Mouse (Mus musculus): ENCODE measurements around the gene Sds. TPM values are rescaled to one million over a fixed set of nuclear protein-coding genes. Genes with fewer than 3 reads are reported as not detected.

The Sds gene
- polyA plus RNA-seq, 1 experiment, result 5.2 TPM

DNA sequence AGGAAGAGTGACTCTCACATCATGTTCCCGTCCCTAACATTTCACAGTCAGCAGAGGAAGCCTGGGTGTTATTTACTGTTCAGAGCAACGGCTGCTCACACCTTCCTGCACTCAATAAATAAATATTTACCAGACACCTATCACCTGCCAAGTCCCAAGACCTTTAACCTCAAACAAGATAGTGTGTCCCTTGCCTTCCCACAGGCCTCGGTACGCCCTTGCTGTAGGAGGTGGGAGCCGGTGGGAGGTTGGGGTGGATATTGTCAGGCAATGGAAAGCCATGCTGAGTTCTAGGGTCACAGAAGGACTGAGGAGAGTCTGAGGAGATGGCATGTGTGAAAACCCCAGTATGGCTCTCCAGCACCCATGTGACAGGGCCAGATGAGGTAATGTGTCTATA lies 8.0 kb upstream of the Sds start:
- Histone ChIP-seq H3K4me3 (replicated peaks; ENCODE audit: control insufficient read depth, low read depth, low read length) (no peak overlapping the region), H3K4me1 (ENCODE audit: control insufficient read depth, insufficient read depth, low read length) (no peaks in the 10 kb centered on the region; the same call in 1 of the 2 replicates), H3K27ac (ENCODE audit: control insufficient read depth, insufficient read depth, low read depth, low read length, poor library complexity) (no peak overlapping the region)
- 80% methylated on average over 5 of the region's 5 CpGs for WGBS
- no peak for TF ChIP-seq POLR2A (IDR thresholded peaks at IDR 0.05; ENCODE audit: borderline replicate concordance, control insufficient read depth, low read depth, low read length)
- TF ChIP-seq CTCF (IDR thresholded peaks at IDR 0.05; ENCODE audit: control insufficient read depth, insufficient read depth, low read length), result no peak

DNA sequence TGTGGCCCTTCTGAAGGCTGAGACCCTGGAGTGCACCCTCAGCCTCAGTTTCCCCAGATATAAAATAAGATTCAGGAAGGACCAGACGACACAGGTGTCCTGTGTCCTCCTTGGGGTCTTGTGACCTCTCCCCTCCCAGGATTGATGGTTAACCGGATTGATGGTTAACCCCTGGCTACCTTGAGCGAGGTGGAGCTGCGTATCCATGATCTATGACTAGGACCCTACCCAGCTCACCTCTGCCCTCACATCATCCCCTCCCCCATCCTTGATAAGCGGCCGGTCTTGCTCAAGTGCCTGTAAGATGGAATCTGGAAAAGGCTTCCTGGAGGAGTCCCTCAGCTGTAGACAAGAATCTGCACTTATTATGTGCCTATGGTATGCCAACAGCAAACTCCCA lies 7.5 kb upstream of the Sds start:
- 89% methylated on average over 6 of the region's 6 CpGs for WGBS
- no peak overlapping the region for H3K27ac ChIP-seq (ENCODE audit: control insufficient read depth, insufficient read depth, low read depth, low read length, poor library complexity)

DNA sequence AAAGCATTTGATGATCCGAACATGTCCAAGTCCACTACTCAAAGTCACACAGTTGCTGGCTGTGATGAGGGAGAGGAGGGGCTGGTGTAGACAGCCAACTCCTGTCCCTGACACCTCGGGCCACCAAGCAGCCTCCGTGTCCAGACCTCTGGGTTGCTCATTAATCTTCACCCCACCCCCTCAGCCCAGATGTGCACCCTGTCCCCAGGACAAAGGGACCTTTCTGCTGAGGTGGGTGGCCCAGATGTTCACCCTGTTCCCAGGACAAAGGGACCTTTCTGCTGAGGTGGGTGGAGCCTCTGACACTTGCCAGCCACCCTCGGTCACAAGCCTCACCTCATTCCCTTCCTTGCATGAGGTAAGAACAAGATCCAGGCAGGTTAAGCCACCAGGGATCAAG lies 4.8 kb upstream of the Sds start:
- WGBS, result 63% methylated on average over 4 of the region's 4 CpGs
- TF ChIP-seq CTCF (IDR thresholded peaks at IDR 0.05; ENCODE audit: control insufficient read depth, insufficient read depth, low read length) (no peak), POLR2A (IDR thresholded peaks at IDR 0.05; ENCODE audit: borderline replicate concordance, control insufficient read depth, low read depth, low read length) (no peak)
- Histone ChIP-seq H3K4me1 (ENCODE audit: control insufficient read depth, insufficient read depth, low read length) (no peaks in the 10 kb centered on the region; the same call in 1 of the 2 replicates), H3K27ac (ENCODE audit: control insufficient read depth, insufficient read depth, low read depth, low read length, poor library complexity) (no peak overlapping the region), H3K4me3 (replicated peaks; ENCODE audit: control insufficient read depth, low read depth, low read length) (no peak overlapping the region)

More for the DNA sequence above, 7.5 kb upstream of the Sds start:
- H3K4me3 ChIP-seq (replicated peaks; ENCODE audit: control insufficient read depth, low read depth, low read length), result no peak overlapping the region
- TF ChIP-seq POLR2A (IDR thresholded peaks at IDR 0.05; ENCODE audit: borderline replicate concordance, control insufficient read depth, low read depth, low read length) (no peak), CTCF (IDR thresholded peaks at IDR 0.05; ENCODE audit: control insufficient read depth, insufficient read depth, low read length) (no peak)
- H3K4me1 ChIP-seq (ENCODE audit: control insufficient read depth, insufficient read depth, low read length), result no peaks in the 10 kb centered on the region; the same call in 1 of the 2 replicates

DNA sequence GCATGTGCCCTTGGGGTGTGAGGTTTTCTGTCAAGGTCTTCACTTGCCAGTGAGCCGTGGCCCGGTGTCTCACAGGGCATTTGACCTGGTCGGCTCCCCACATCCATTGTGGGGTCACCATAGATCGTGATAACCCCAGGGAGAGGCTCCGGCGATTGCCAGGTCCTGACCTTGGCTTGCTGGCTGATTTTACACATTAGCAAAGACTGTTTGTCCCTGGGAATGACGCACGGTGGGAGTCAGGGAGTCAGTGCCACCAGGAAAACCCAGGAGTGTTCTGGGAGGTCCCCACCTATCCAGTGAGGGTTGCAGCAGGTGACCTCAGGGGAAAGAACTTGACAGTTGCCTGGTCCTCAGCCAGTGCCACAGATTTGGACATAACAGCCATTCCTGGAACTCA lies 3.6 kb upstream of the Sds start, which contains the start of gene Sdsl:
TSS of gene Sdsl (minus strand) at position 41 of the 400 bp plus-strand sequence.
- Histone ChIP-seq H3K4me3 (replicated peaks; ENCODE audit: control insufficient read depth, low read depth, low read length) (no peak within 1 kb of the TSS), H3K4me1 (ENCODE audit: control insufficient read depth, insufficient read depth, low read length) (no peaks in the 10 kb centered on the region), H3K27ac (ENCODE audit: control insufficient read depth, insufficient read depth, low read depth, low read length, poor library complexity) (no peak within 1 kb of the TSS)
- TF ChIP-seq POLR2A (IDR thresholded peaks at IDR 0.05; ENCODE audit: borderline replicate concordance, control insufficient read depth, low read depth, low read length), result no peak
- TF ChIP-seq CTCF (IDR thresholded peaks at IDR 0.05; ENCODE audit: control insufficient read depth, insufficient read depth, low read length), result no peak
- WGBS, result 75% methylated on average over 8 of the region's 8 CpGs

DNA sequence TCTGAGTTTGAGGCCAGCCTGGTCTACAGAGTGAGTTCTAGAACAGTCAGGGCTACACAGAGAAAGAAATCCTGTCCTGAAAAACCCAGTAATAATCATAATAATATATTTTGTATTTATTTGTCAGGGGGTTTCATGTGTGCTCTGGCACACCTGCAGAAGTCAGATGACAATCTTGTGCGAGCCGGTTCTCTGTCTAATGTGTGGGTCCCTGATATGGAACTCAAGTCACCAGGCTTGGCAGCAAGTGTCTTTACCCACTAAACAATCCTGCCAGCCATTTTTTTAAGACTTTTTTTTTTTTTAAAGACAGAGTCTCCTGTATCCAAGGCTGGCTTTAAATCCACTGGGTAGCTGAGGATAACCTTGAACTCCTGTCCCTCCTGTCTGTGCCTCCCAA lies 3.0 kb upstream of the Sds start:
- Histone ChIP-seq H3K27ac (ENCODE audit: control insufficient read depth, insufficient read depth, low read depth, low read length, poor library complexity) (no peak overlapping the region), H3K4me1 (ENCODE audit: control insufficient read depth, insufficient read depth, low read length) (no peaks in the 10 kb centered on the region)
- 67% methylated on average over 2 of the region's 2 CpGs for WGBS

DNA sequence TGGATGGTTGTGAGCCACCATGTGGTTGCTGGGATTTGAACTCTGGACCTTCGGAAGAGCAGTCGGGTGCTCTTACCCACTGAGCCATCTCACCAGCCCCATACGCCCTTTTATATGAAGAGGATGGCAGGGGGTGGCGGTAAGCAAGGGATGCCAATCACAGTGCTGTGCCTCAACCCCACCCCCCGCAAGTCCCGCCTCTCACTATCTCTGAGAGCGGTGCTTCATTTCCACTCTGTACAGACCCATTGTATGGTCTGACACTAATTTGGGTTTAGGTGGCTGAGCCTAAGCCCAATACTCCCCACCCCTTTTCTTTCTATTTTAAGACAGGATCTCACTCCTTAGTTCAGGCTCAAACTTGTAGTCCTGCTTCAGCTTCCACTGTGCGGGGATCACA lies 465 bp upstream of the Sds start:
- H3K4me3 ChIP-seq (replicated peaks; ENCODE audit: control insufficient read depth, low read depth, low read length), result no peak overlapping the region
- 66% methylated on average over 8 of the region's 8 CpGs for WGBS
- H3K27ac ChIP-seq (ENCODE audit: control insufficient read depth, insufficient read depth, low read depth, low read length, poor library complexity), result no peak overlapping the region
- TF ChIP-seq POLR2A (IDR thresholded peaks at IDR 0.05; ENCODE audit: borderline replicate concordance, control insufficient read depth, low read depth, low read length), result no peak
- no peak for TF ChIP-seq CTCF (IDR thresholded peaks at IDR 0.05; ENCODE audit: control insufficient read depth, insufficient read depth, low read length)
- H3K4me1 ChIP-seq (ENCODE audit: control insufficient read depth, insufficient read depth, low read length), result no peaks in the 10 kb centered on the region

More for the DNA sequence above, 3.0 kb upstream of the Sds start:
- H3K4me3 ChIP-seq (replicated peaks; ENCODE audit: control insufficient read depth, low read depth, low read length), result no peak overlapping the region
- TF ChIP-seq POLR2A (IDR thresholded peaks at IDR 0.05; ENCODE audit: borderline replicate concordance, control insufficient read depth, low read depth, low read length) (no peak), CTCF (IDR thresholded peaks at IDR 0.05; ENCODE audit: control insufficient read depth, insufficient read depth, low read length) (no peak)

DNA sequence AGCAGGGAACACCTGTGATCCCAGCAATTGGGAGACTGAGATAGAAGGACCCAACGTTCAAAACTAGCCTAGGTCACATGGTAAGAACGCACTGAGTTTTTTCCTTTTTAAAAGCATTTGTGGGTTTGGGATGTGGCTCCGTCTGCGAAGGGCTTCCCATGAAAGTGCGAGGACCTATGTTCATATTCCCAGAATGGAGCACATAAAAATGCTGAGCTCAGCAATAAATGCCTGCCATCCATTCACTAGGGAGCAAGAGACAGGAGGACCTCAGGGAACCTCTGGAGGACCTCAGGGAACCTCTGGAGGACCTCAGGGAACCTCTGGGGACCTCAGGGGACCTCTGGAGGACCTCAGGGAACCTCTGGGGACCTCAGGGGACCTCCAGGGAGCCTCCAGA lies 1.7 kb downstream of the Sds start:
- TF ChIP-seq POLR2A (IDR thresholded peaks at IDR 0.05; ENCODE audit: borderline replicate concordance, control insufficient read depth, low read depth, low read length), result no peak
- TF ChIP-seq CTCF (IDR thresholded peaks at IDR 0.05; ENCODE audit: control insufficient read depth, insufficient read depth, low read length), result no peak
- H3K27ac ChIP-seq (ENCODE audit: control insufficient read depth, insufficient read depth, low read depth, low read length, poor library complexity), result no peak overlapping the region
- 83% methylated on average over 5 of the region's 5 CpGs for WGBS
- no peaks in the 10 kb centered on the region for H3K4me1 ChIP-seq (ENCODE audit: control insufficient read depth, insufficient read depth, low read length)
- no peak overlapping the region for H3K4me3 ChIP-seq (replicated peaks; ENCODE audit: control insufficient read depth, low read depth, low read length)

DNA sequence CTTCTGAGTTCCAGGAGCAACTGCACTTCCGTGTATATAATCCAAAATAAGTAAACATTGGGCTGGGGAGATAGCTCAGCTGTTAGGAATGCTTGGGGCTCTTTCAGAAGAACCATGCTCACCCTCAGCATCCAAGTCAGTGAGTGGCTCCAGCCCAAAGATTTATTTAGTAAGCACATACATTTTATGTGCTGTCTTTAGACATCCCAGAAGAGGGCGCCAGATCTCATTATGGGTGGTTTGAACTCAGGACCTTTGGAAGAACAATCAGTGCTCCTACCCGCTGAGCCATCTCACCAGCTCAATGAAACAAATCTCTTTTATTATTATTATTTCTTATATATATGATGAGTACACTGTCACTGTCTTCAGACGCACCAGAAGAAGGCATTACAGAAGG lies 3.2 kb downstream of the Sds start:
- TF ChIP-seq POLR2A (IDR thresholded peaks at IDR 0.05; ENCODE audit: borderline replicate concordance, control insufficient read depth, low read depth, low read length), result no peak
- H3K4me1 ChIP-seq (ENCODE audit: control insufficient read depth, insufficient read depth, low read length), result no peaks in the 10 kb centered on the region
- 54% methylated on average over 4 of the region's 4 CpGs for WGBS
- H3K4me3 ChIP-seq (replicated peaks; ENCODE audit: control insufficient read depth, low read depth, low read length), result no peak overlapping the region
- H3K27ac ChIP-seq (ENCODE audit: control insufficient read depth, insufficient read depth, low read depth, low read length, poor library complexity), result no peak overlapping the region

DNA sequence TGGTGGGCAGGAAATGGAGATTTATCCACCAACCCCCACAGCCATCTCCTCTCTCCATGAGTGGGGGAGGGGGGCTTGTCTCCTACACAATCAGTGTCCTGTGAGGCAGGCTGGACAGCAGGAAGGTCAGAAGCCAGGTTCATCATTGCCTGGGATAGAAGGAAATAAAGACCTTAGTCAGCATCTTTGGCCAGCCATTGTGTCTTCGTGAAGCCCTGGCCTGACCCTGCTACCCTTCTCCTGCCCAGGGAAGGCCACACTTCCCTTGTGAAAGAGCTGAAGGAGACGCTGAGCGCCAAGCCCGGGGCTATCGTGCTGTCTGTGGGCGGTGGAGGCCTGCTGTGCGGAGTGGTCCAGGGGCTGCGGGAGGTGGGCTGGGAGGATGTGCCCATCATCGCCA lies 4.9 kb downstream of the Sds start:
- H3K4me3 ChIP-seq (replicated peaks; ENCODE audit: control insufficient read depth, low read depth, low read length), result no peak overlapping the region
- 76% methylated on average over 9 of the region's 9 CpGs for WGBS
- TF ChIP-seq POLR2A (IDR thresholded peaks at IDR 0.05; ENCODE audit: borderline replicate concordance, control insufficient read depth, low read depth, low read length) (no peak), CTCF (IDR thresholded peaks at IDR 0.05; ENCODE audit: control insufficient read depth, insufficient read depth, low read length) (no peak)
- no peaks in the 10 kb centered on the region for H3K4me1 ChIP-seq (ENCODE audit: control insufficient read depth, insufficient read depth, low read length)
- no peak overlapping the region for H3K27ac ChIP-seq (ENCODE audit: control insufficient read depth, insufficient read depth, low read depth, low read length, poor library complexity)
